Mouse (Mus musculus) heart, adult 2 months (tissue): ENCODE data around the gene Herc1.

Experiments
- CTCF ChIP-seq: fragments of 200-600 bp; IDR thresholded peaks from 2 replicates; pipeline ENCODE4 v1.8.1; 2022; ENCODE audit warnings: antibody characterized with exemption, mild to moderate bottlenecking, moderate library complexity
- EP300 ChIP-seq: fragments of 200-500 bp; IDR thresholded peaks from 2 replicates; pipeline ENCODE4 v1.6.1; 2011; ENCODE audit warnings: low read depth, low read length, control low read depth; ENCODE audit not compliant: insufficient read depth
- POLR2A ChIP-seq: fragments of 200-500 bp; IDR thresholded peaks from 2 replicates; pipeline ENCODE4 v1.6.1; 2011; ENCODE audit warnings: mild to moderate bottlenecking, low read depth, low read length, control low read depth; ENCODE audit not compliant: insufficient read depth

GRCm38 (mm10) chr9:66510944-66511343 is 160.7 kb downstream of the Herc1 start:
- TF ChIP-seq CTCF (no peak), EP300 (no peak), POLR2A (no peak)
